Mouse (Mus musculus): ENCODE data around the gene Cdk15. TPM values are rescaled to one million over a fixed set of nuclear protein-coding genes. Genes with fewer than 3 reads are reported as not detected.
A peak's percentile ranks its signal among the peaks of the same experiment; 100 is the strongest.

Gene Cdk15
- polyA plus RNA-seq, 1 experiment: 0.12 TPM

DNA sequence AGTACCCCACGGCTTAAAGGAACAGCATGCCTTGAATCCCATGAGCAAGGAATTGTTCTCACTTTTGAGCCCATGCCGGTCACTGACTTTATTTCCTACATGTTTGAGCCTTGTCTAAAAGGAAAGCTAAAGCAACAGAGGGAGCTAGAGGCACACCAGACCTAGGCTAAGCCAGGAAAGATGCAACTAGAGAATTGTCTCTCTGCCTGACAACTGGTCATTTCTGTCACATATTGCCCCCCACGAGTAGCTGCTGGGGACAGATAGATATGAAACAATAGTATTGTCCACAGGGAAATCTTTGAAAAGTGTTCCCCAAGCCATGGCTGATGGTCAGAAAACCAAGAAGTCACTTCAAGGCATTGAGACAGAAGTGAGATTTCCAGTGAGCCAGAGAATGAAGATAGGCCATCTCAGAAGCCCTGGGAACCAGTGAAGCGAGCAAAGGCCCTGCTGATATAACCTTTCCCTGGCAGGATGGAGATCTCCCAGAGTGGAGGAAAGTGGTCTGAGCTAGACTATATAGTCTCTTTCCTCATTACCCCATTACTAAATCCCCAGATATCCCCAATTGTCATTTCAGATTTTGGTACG lies 54.7 kb downstream of the Cdk15 start:
- 88% methylated on average over 5 of the region's 5 CpGs for WGBS
- H3K36me3 ChIP-seq (ENCODE audit: control insufficient read depth, insufficient read depth, low read length): no peaks in the 10 kb centered on the region
- no peak overlapping the region for H3K27ac ChIP-seq (ENCODE audit: control insufficient read depth, insufficient read depth, low read length)
- TF ChIP-seq POLR2A (IDR thresholded peaks at IDR 0.05; ENCODE audit: control insufficient read depth, extremely low read depth, insufficient read depth, low read length, poor library complexity): no peak
- no peak for TF ChIP-seq CTCF (IDR thresholded peaks at IDR 0.05; ENCODE audit: borderline replicate concordance, control insufficient read depth, extremely low read depth, insufficient read depth, low read length, poor library complexity)
- H3K4me1 ChIP-seq (replicated peaks; ENCODE audit: control insufficient read depth, insufficient read depth, low read length): peaks cover 5% of the 10 kb centered on the region; the same call in 1 of the 2 replicates
- no peak for DNase-seq
- no peaks in the 10 kb centered on the region for H3K27me3 ChIP-seq (ENCODE audit: control insufficient read depth, insufficient read depth, low read length)
- no peak overlapping the region for H3K4me3 ChIP-seq (ENCODE audit: control insufficient read depth, insufficient read depth, low read length)

GRCm38 (mm10) chr1:59312187-59313153 lies 55.8 kb downstream of the Cdk15 start:
- no peaks in the 10 kb centered on the region for H3K27me3 ChIP-seq (ENCODE audit: control insufficient read depth, insufficient read depth, low read length)
- DNase-seq: no peak
- H3K27ac ChIP-seq (ENCODE audit: control insufficient read depth, insufficient read depth, low read length): no peak overlapping the region
- TF ChIP-seq CTCF (IDR thresholded peaks at IDR 0.05; ENCODE audit: borderline replicate concordance, control insufficient read depth, extremely low read depth, insufficient read depth, low read length, poor library complexity): no peak
- TF ChIP-seq POLR2A (IDR thresholded peaks at IDR 0.05; ENCODE audit: control insufficient read depth, extremely low read depth, insufficient read depth, low read length, poor library complexity): no peak
- no peak overlapping the region for H3K4me3 ChIP-seq (ENCODE audit: control insufficient read depth, insufficient read depth, low read length)
- WGBS: 95% methylated on average over 10 of the region's 10 CpGs
- peaks cover 5% of the 10 kb centered on the region; the same call in 1 of the 2 replicates for H3K4me1 ChIP-seq (replicated peaks; ENCODE audit: control insufficient read depth, insufficient read depth, low read length)
- no peaks in the 10 kb centered on the region for H3K36me3 ChIP-seq (ENCODE audit: control insufficient read depth, insufficient read depth, low read length)

GRCm38 (mm10) chr1:59313154-59313940 lies 56.6 kb downstream of the Cdk15 start:
- no peaks in the 10 kb centered on the region for H3K27me3 ChIP-seq (ENCODE audit: control insufficient read depth, insufficient read depth, low read length)
- no peaks in the 10 kb centered on the region for H3K36me3 ChIP-seq (ENCODE audit: control insufficient read depth, insufficient read depth, low read length)
- no peak overlapping the region for H3K4me3 ChIP-seq (ENCODE audit: control insufficient read depth, insufficient read depth, low read length)
- TF ChIP-seq POLR2A (IDR thresholded peaks at IDR 0.05; ENCODE audit: control insufficient read depth, extremely low read depth, insufficient read depth, low read length, poor library complexity) (no peak), CTCF (IDR thresholded peaks at IDR 0.05; ENCODE audit: borderline replicate concordance, control insufficient read depth, extremely low read depth, insufficient read depth, low read length, poor library complexity) (no peak)
- H3K4me1 ChIP-seq (replicated peaks; ENCODE audit: control insufficient read depth, insufficient read depth, low read length): peaks cover 5% of the 10 kb centered on the region; the same call in 1 of the 2 replicates
- WGBS: 92% methylated on average over 8 of the region's 8 CpGs
- DNase-seq: no peak
- no peak overlapping the region for H3K27ac ChIP-seq (ENCODE audit: control insufficient read depth, insufficient read depth, low read length)

- H3K4me3 ChIP-seq (ENCODE audit: control insufficient read depth, insufficient read depth, low read length): no peak overlapping the region
Measured at GRCm38 (mm10) chr1:59315057-59315807, 58.5 kb downstream of the Cdk15 start.

DNA sequence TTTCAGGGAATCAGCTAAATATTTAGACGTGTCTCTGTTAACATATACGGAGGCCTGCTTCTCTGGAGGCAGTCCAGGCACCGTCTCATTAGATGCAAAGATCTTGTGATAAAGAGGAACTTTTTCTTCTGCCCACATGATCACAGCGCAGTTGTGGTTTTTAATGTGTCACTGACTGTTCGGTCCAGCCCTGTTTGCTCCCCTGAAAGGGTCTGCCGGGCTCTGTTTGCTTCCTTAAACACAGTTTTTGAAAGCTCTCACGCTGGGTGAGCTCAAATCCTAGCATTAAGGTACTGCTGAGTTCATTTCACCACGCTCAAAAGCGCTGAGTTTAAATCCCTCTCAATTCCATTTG lies 59.3 kb downstream of the Cdk15 start:
- H3K27me3 ChIP-seq (ENCODE audit: control insufficient read depth, insufficient read depth, low read length): no peaks in the 10 kb centered on the region
- peaks cover 5% of the 10 kb centered on the region; the same call in 1 of the 2 replicates for H3K4me1 ChIP-seq (replicated peaks; ENCODE audit: control insufficient read depth, insufficient read depth, low read length)
- WGBS: 14% methylated on average over 9 of the region's 9 CpGs
- TF ChIP-seq CTCF (IDR thresholded peaks at IDR 0.05; ENCODE audit: borderline replicate concordance, control insufficient read depth, extremely low read depth, insufficient read depth, low read length, poor library complexity): no peak
- TF ChIP-seq POLR2A (IDR thresholded peaks at IDR 0.05; ENCODE audit: control insufficient read depth, extremely low read depth, insufficient read depth, low read length, poor library complexity): no peak
- H3K4me3 ChIP-seq (ENCODE audit: control insufficient read depth, insufficient read depth, low read length): no peak overlapping the region
- H3K36me3 ChIP-seq (ENCODE audit: control insufficient read depth, insufficient read depth, low read length): no peaks in the 10 kb centered on the region
- H3K27ac ChIP-seq (ENCODE audit: control insufficient read depth, insufficient read depth, low read length): no peak overlapping the region
- no peak for DNase-seq

More at GRCm38 (mm10) chr1:59315057-59315807, 58.5 kb downstream of the Cdk15 start:
- Histone ChIP-seq H3K36me3 (ENCODE audit: control insufficient read depth, insufficient read depth, low read length) (no peaks in the 10 kb centered on the region), H3K4me1 (replicated peaks; ENCODE audit: control insufficient read depth, insufficient read depth, low read length) (peaks cover 5% of the 10 kb centered on the region; the same call in 1 of the 2 replicates), H3K27ac (ENCODE audit: control insufficient read depth, insufficient read depth, low read length) (no peak overlapping the region), H3K27me3 (ENCODE audit: control insufficient read depth, insufficient read depth, low read length) (no peaks in the 10 kb centered on the region)
- WGBS: 53% methylated on average over 5 of the region's 5 CpGs
- peak; percentile 14 for DNase-seq
- TF ChIP-seq POLR2A (IDR thresholded peaks at IDR 0.05; ENCODE audit: control insufficient read depth, extremely low read depth, insufficient read depth, low read length, poor library complexity): no peak
- no peak for TF ChIP-seq CTCF (IDR thresholded peaks at IDR 0.05; ENCODE audit: borderline replicate concordance, control insufficient read depth, extremely low read depth, insufficient read depth, low read length, poor library complexity)
